Mouse (Mus musculus): Measurements from ENCODE around the gene Fhl5. TPM values are rescaled to one million over a fixed set of nuclear protein-coding genes. Genes with fewer than 3 reads are reported as not detected.
"Not testable (repeated sequence)": the region's sequence is repeated elsewhere in the genome, so short reads cannot be mapped to it uniquely, and the experiment has no call there.

Fhl5 gene
- polyA plus RNA-seq (2015; fragmentation: Nextera tagmentation; extraction: Ambion mirVana) = not detected in 2 replicates

DNA sequence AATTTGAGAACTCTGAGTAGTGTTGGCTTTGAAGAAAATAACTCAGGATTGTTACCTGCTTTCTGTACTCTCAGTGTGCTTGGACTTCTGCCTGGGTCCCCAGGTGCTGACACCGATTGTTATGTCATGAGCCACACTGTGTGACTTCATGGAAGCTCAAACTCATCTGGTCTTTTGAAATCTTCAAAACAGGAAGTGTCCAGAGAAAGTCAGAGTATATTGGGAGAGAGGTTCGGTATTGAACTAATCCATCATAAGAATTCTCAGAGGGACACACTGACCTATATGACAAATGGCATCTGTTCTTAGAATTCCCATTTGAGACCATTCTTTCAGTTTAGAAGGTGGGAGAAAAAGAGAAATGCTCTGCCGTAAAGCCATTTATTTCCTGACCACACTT lies at the start of gene Fhl5:
Fhl5 (minus strand) TSS at position 101 of the 400 bp plus-strand sequence.
- Histone ChIP-seq H3K36me3 (0 out of 2 replicates have a peak, but pooled peaks cover under 1% of the 10 kb centered on the region), H3K4me1 (replicated peaks) (no peaks in the 10 kb centered on the region), H3K27ac (replicated peaks) (no peak within 1 kb of the TSS), H3K9me3 (no peaks in the 10 kb centered on the region), H3K27me3 (no peaks in the 10 kb centered on the region), H3K9ac (no peak within 1 kb of the TSS), H3K4me3 (no peak within 1 kb of the TSS), H3K4me2 (no peak within 1 kb of the TSS)
- ATAC-seq (ENCODE audit: low read depth) = no peak
- whole genome bisulfite sequencing = 90% methylated on average over 3 of the region's 3 CpGs

DNA sequence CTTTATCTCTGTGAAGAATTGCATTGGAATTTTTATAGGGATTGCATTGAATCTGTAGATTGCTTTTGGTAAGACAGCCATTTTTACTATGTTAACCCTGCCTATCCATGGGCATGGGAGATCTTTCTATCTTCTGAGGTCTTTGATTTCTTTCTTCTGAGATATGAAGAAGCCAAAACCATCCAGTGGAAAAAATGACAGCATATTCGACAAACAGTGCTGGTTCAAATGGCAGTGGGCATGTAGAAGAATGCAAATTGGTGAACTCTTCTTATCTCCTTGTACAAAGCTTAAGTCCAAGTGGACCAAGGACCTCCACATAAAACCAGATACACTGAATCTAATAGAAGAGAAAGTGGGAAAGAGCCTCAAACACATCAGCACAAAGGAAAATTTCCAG lies 42.3 kb upstream of the Fhl5 start:
- not testable (repeated sequence) for ATAC-seq (ENCODE audit: low read depth); H3K36me3 ChIP-seq; H3K27ac ChIP-seq (replicated peaks); H3K9me3 ChIP-seq; H3K27me3 ChIP-seq; H3K4me1 ChIP-seq (replicated peaks); H3K4me2 ChIP-seq; H3K4me3 ChIP-seq; H3K9ac ChIP-seq
- 95% methylated on average over 1 of the region's 1 CpGs for WGBS

DNA sequence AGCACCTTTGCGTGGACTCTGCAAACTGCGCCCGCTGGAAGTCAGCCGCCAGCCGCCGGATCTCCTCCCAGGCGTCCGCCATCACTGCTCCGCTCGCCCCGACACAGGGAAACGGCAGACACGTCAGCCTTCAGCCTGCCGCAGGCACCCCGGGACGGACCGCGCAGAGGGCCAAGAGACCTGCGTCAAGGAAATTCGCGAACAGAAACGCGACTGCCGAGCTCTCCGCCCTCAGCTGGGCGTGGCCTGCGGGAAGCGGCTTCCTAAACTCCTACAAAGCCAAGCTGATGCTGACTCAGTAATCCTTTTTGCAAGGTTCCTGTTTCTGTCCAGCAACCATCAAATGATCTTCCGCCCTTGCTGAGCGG lies 39.0 kb upstream of the Fhl5 start, which contains the start of gene Ufl1:
Ufl1 (minus strand) TSS at position 151 of the 368 bp plus-strand sequence.
- Histone ChIP-seq H3K4me3 (peak within 1 kb of the TSS; percentile 81), H3K36me3 (peaks cover 21% of the 10 kb centered on the region), H3K27ac (replicated peaks) (peak within 1 kb of the TSS; percentile 98), H3K27me3 (no peaks in the 10 kb centered on the region), H3K9me3 (no peaks in the 10 kb centered on the region), H3K4me2 (peak within 1 kb of the TSS; percentile 71), H3K4me1 (replicated peaks) (peaks cover 12% of the 10 kb centered on the region), H3K9ac (peak within 1 kb of the TSS; percentile 93)
- under 1% methylated on average over 30 of the region's 30 CpGs for WGBS
- ATAC-seq (ENCODE audit: low read depth) = peak; percentile 99

DNA sequence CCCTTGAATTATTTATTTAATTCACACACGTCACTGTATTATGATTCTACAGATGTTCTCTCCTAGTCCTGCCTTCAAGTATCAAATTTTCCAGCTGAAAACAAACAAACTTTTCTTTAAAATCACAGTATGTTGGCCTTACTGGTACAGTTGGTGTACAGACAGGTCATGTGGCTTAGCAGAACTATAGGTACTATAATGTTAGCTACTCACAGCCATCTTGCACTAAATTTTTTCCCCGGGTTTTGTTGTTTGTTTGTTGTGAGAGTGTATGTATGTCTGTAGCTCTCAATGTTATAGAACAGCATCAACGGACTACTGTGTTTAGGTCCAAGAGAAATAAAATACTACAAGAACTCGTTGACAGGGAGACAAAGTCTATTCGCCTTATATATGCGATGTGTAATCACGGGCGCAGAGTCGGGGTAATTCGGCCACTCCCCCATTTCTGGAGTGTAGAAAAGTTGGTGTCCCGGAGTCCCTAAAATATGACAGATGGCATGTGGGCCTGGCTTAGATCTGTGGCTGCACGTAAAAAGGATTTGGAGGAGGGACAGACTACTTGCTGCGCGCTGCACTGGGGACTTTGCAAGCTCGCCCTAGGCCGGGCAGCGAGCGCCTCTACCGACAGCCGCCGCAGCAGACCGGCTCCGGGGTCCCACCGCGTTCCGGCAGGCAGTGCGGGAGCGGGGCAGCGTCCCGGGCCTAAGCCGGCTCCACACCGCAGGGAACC lies 38.4 kb upstream of the Fhl5 start:
- Histone ChIP-seq H3K4me3 (peak overlapping the region; percentile 81), H3K4me2 (peak overlapping the region; percentile 71), H3K4me1 (replicated peaks) (peaks cover 12% of the 10 kb centered on the region), H3K27ac (replicated peaks) (peak overlapping the region; percentile 98), H3K9me3 (no peaks in the 10 kb centered on the region), H3K27me3 (no peaks in the 10 kb centered on the region), H3K36me3 (peaks cover 22% of the 10 kb centered on the region), H3K9ac (peak overlapping the region; percentile 93)
- WGBS = 2% methylated on average over 32 of the region's 32 CpGs
- peak; percentile 96 for ATAC-seq (ENCODE audit: low read depth)

DNA sequence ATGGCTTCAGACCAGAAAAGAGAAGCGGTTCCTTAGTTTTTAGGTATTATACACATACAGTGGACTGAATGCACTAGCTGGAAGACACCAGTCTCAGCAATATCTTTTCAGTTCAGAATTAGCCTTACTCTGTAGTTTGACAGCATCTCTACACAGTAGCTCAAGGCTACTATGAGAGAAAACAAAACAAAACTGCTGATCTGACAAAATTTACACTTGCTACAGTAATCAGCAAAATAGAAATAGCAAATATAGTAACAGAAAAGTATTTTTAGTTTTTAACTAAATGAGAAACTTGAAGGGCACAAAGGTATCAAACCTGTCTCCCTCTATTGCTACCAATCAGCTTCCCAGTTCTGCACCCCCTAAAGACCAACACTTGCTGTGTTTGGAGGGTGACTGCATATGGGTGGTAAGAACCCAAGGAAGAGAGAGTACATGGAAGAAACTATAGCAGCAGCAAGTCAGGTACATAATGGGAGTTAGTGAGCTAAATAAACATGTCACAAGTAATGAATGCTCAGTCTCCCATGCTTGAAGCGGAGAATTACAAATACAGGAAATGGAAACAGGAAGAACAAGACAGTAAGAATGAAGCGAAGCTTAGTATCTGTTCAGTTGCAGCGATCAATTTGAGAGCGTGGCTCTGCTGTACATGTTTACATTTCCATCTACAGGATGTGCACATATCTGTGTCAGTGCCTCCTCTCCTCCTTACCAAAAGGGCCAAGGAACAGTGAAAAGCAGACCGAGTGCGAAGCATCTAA lies 30.4 kb upstream of the Fhl5 start:
- no peak overlapping the region for H3K4me3 ChIP-seq
- H3K4me2 ChIP-seq = no peak overlapping the region
- no peak overlapping the region for H3K9ac ChIP-seq
- no peak overlapping the region for H3K27ac ChIP-seq (replicated peaks)
- H3K27me3 ChIP-seq = no peaks in the 10 kb centered on the region
- ATAC-seq (ENCODE audit: low read depth) = no peak
- H3K4me1 ChIP-seq (replicated peaks) = no peaks in the 10 kb centered on the region
- 91% methylated on average over 7 of the region's 7 CpGs for WGBS
- H3K36me3 ChIP-seq = peaks cover 81% of the 10 kb centered on the region
- H3K9me3 ChIP-seq = no peaks in the 10 kb centered on the region

DNA sequence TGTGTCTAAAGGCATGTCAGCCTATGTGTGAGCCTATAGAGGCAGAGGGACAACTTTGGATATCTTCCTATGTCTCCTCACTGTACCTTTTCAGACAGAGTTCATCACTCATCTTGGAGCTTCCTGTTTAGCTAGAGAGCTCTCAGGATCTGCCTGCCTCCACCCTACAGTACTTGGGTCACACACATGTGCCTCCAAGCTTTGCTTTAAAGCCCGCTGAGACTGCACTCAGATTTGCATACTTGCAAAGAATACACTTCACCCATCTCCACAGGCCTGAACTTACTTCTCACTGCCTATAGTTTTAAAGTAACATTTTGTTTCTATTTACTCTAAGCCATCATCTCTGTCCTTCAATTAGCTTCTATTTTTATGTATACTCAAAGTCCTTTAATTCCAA lies 29.2 kb upstream of the Fhl5 start:
- Histone ChIP-seq H3K27ac (replicated peaks) (no peak overlapping the region), H3K4me2 (no peak overlapping the region), H3K9me3 (no peaks in the 10 kb centered on the region), H3K4me1 (replicated peaks) (no peaks in the 10 kb centered on the region), H3K36me3 (peaks cover 81% of the 10 kb centered on the region), H3K9ac (no peak overlapping the region), H3K27me3 (no peaks in the 10 kb centered on the region), H3K4me3 (no peak overlapping the region)
- WGBS = 86% methylated on average over 1 of the region's 1 CpGs
- ATAC-seq (ENCODE audit: low read depth) = no peak

DNA sequence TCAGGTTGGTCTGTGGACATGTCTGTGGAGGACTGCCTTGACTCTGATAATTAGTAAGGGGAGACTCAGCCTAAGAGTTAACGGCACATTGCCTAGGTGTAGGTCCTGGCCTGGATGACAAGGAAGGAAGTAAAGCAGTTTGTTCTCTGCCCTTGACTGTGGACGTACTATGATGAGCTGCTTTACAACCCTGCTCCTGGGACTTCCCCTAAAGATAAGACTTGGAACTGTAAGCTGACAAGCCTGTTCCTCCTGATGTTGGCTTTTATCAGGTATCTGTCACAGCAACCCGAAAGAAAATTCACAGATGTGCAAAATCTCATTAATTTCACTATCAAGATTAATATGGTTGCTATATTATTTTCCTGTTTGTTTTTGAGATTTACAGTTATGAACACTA lies 24.5 kb upstream of the Fhl5 start:
- Histone ChIP-seq H3K27ac (replicated peaks) (no peak overlapping the region), H3K27me3 (no peaks in the 10 kb centered on the region), H3K36me3 (peaks cover 80% of the 10 kb centered on the region), H3K9ac (no peak overlapping the region), H3K4me3 (no peak overlapping the region), H3K9me3 (no peaks in the 10 kb centered on the region), H3K4me1 (replicated peaks) (no peaks in the 10 kb centered on the region), H3K4me2 (no peak overlapping the region)
- no peak for ATAC-seq (ENCODE audit: low read depth)
- 94% methylated on average over 3 of the region's 3 CpGs for WGBS

DNA sequence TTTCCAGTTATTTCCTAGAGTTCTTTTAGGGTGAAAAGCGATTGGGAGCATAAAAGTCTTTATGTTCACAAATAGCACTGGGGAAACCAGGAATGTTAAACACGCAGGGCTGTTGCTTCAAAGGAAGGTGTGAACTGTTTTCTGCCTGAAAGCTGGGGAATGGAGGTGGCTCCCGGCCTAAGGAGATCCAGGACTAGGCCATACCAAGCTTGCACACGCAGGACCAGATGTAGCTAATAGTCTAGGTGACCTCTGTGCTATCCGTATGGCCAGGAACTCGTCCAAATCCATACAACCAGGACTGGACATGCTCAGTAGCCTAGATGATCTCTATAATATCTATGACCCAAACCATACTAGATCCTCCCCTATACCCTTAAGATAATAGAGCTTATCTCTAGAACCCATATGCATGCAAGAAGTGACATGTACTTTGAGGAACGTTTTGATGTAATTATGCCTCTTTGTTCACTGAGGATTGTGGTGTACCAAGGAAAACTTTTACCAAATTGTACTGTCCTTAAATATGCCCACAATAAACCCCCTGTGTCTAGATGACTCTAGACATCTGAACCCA lies 15.2 kb upstream of the Fhl5 start:
- no peaks in the 10 kb centered on the region for H3K27me3 ChIP-seq
- WGBS = 92% methylated on average over 7 of the region's 7 CpGs
- ATAC-seq (ENCODE audit: low read depth) = no peak
- H3K36me3 ChIP-seq = peaks cover 50% of the 10 kb centered on the region
- no peaks in the 10 kb centered on the region for H3K4me1 ChIP-seq (replicated peaks)
- H3K9ac ChIP-seq = no peak overlapping the region
- H3K27ac ChIP-seq (replicated peaks) = no peak overlapping the region
- no peaks in the 10 kb centered on the region for H3K9me3 ChIP-seq
- H3K4me2 ChIP-seq = no peak overlapping the region
- H3K4me3 ChIP-seq = no peak overlapping the region

DNA sequence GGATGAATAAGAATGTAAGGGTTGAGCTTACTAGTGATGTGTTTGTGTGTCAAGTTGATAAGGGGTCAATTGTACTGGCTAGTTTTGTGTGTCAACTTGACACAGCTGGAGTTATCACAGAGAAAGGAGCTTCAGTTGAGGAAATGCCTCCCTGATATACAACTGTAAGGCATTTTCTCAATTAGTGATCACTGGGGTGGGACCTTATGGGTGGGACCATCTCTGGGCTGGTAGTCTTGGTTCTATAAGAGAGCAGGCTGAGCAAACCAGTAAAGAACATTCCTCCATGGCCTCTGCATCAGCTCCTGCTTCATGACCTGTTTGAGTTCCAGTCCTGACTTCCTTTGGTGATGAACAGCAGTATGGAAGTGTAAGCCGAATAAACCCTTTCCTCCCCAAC lies 7.0 kb downstream of the Fhl5 start:
- not testable (repeated sequence) for H3K4me2 ChIP-seq; H3K27me3 ChIP-seq; H3K9ac ChIP-seq; ATAC-seq (ENCODE audit: low read depth); H3K4me3 ChIP-seq; H3K36me3 ChIP-seq; H3K4me1 ChIP-seq (replicated peaks); H3K27ac ChIP-seq (replicated peaks); H3K9me3 ChIP-seq
- 84% methylated on average over 1 of the region's 1 CpGs for WGBS

DNA sequence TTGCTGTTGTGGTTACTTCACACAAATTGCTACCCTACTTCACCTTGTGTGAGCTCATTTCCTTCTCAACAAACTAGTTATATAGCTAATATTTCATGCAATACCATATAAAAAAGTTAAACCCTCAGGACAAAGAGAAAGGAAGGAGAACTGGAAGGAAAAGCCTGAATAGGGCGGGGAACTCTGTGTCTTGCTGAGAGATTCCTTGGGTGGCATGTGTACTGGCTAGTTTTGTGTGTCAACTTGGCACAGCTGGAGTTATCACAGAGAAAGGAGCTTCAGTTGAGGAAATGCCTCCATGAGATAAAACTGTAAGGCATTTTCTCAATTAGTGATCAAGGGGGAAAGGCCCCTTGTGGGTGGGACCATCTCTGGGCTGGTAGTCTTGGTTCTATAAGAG lies 8.9 kb downstream of the Fhl5 start:
- not testable (repeated sequence) for H3K4me1 ChIP-seq (replicated peaks); H3K27ac ChIP-seq (replicated peaks); H3K9me3 ChIP-seq; H3K36me3 ChIP-seq; H3K4me3 ChIP-seq; ATAC-seq (ENCODE audit: low read depth); H3K4me2 ChIP-seq; H3K9ac ChIP-seq; H3K27me3 ChIP-seq
- 88% methylated on average over 1 of the region's 1 CpGs for WGBS

DNA sequence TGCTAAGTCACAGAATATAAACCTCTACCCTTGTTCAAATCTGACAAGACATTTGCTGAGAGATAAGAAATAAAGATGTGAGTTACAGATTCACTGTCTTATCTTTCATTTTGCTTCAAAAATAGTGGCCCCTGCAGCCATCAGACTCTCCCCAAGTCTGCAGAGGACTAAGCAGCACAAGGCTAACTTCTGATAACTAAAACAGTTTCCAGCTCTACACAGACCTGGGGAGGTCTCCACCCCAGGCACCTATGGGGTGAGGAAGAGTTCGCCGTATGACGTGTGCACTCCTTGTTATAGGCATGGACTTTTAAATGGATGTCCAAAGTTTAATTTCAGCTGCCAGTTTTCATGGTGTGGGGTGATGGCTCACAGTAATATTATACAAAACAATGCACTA lies 10.1 kb downstream of the Fhl5 start:
- no peak for ATAC-seq (ENCODE audit: low read depth)
- Histone ChIP-seq H3K4me3 (no peak overlapping the region), H3K27ac (replicated peaks) (no peak overlapping the region), H3K9ac (no peak overlapping the region), H3K4me2 (no peak overlapping the region), H3K27me3 (no peaks in the 10 kb centered on the region), H3K9me3 (no peaks in the 10 kb centered on the region), H3K4me1 (replicated peaks) (peaks cover 3% of the 10 kb centered on the region; the same call in 1 of the 2 replicates), H3K36me3 (no peaks in the 10 kb centered on the region)
- WGBS = 92% methylated on average over 3 of the region's 3 CpGs

DNA sequence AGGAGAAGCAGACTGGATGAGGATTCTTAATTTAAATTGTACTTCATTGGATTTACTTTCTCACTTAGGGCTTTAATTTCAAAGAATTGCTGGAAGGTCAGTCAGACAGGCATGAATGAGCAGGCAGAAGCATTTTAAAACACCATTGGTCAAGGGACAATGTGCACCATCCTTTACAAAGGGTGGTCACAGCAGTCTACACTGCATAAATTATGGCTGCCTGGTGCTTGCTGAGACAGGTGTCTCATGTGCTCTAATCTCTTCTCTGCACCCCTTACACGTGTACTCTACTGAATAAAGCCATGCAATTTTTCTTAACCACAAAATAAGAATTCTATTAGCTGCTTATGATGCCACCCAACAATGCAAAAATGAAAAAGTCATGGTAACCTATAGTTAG lies 15.1 kb downstream of the Fhl5 start:
- Histone ChIP-seq H3K9ac (no peak overlapping the region), H3K27me3 (no peaks in the 10 kb centered on the region), H3K4me3 (no peak overlapping the region), H3K36me3 (no peaks in the 10 kb centered on the region), H3K4me1 (replicated peaks) (peaks cover 3% of the 10 kb centered on the region; the same call in 1 of the 2 replicates), H3K27ac (replicated peaks) (no peak overlapping the region), H3K4me2 (no peak overlapping the region), H3K9me3 (no peaks in the 10 kb centered on the region)
- 12% methylated on average over 1 of the region's 1 CpGs for WGBS
- ATAC-seq (ENCODE audit: low read depth) = no peak
